Mouse (Mus musculus): Measurements from ENCODE around the gene Gm813.

Gene Gm813

GRCm38 (mm10) chr16:58603831-58604230 is 12.9 kb downstream of the Gm813 start:
- DNase-seq = no peak

DNA sequence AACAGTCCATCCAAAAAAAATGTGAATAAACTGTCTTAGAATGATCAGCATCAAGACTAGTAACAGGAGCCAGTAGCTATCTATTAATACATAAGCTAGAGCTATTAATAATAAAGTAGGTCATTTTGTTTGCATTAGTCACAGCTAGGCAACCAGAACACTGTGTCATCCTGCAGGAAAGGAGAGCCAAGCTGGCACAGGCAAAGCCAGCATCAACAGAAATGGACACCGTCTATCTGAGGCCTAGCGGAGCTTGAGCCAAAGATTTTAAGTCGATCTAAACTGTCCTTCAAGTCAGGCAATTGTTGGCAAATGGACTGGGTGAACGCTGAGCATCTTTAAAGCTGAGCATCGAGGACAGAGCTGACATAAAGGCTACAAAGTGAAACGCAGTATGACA is 15.9 kb downstream of the Gm813 start:
- DNase-seq = no peak

DNA sequence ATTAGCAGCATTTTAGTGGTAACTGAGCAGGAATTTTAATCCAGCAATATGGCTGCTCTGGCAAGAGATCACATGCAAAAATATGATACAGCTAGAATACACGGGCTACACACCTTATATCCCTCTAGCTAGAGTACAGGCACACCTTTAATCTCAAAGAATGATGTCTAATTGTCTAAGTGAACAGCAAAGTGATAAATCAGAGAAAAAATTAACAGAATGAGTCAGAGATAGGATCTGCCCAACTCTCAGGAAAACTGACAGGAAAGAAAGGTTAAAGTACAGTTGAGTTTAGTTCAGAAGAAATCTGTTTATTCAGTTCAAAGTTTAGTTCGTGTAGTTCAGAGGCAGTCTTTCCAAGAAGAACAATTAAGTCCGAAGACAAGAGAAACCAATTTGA is 25.5 kb downstream of the Gm813 start:
- no peak for DNase-seq

DNA sequence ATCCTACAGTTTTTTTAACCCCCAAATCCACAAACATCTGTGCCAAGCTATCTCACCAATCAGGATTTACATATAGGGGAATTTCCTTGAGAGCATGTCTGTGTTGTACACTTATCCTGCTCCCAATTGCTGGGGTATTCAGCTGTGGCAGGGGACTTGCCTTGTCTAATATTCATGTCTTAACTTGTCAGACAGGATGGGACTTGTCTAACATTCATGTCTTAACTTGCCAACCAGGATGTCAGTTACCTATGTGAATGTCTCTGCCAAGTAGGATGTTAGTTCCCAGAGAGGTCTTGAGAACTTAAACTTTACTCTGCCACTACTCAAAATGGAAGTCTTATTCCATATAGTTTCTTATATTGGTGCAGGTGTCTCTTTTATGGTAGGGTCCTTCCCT is 27.3 kb downstream of the Gm813 start:
- DNase-seq = no peak

GRCm38 (mm10) chr16:58573949-58574722 is 42.6 kb downstream of the Gm813 start:
- DNase-seq = no peak

DNA sequence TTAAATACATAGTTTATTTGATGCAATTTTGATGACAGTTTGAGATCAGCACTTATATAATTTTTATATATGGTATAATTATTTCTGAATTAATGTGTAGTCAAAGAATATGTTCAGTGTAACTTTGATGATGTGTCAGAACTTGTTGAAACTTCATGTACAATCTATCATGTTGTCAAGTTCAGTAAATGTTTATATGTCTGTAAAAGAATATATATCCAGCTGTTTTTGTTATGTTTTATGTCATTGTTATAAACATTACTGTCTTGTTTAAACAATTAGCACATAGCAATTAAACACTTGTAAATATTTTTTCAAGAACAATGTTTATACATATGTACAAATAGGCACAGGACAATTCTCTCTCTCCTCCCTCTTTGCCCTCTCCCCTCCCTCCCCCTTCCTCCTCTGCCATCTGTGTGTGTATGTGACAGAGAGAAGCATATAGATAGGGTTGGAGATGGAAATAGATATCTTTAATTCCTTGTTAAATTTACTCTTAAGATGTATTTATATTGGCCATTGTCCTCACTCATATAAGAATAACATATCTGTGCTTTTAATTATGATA is 46.0 kb downstream of the Gm813 start:
- DNase-seq = no peak
